Mouse (Mus musculus): ENCODE measurements around the gene Abcc6. TPM values are rescaled to one million over a fixed set of nuclear protein-coding genes. Genes with fewer than 3 reads are reported as not detected.
A peak's percentile ranks its signal among the peaks of the same experiment; 100 is the strongest.
"Not testable (repeated sequence)": the region's sequence is repeated elsewhere in the genome, so short reads cannot be mapped to it uniquely, and the experiment has no call there.

The Abcc6 gene
- total RNA-seq, 1 experiment from 2014 or later = not detected

DNA sequence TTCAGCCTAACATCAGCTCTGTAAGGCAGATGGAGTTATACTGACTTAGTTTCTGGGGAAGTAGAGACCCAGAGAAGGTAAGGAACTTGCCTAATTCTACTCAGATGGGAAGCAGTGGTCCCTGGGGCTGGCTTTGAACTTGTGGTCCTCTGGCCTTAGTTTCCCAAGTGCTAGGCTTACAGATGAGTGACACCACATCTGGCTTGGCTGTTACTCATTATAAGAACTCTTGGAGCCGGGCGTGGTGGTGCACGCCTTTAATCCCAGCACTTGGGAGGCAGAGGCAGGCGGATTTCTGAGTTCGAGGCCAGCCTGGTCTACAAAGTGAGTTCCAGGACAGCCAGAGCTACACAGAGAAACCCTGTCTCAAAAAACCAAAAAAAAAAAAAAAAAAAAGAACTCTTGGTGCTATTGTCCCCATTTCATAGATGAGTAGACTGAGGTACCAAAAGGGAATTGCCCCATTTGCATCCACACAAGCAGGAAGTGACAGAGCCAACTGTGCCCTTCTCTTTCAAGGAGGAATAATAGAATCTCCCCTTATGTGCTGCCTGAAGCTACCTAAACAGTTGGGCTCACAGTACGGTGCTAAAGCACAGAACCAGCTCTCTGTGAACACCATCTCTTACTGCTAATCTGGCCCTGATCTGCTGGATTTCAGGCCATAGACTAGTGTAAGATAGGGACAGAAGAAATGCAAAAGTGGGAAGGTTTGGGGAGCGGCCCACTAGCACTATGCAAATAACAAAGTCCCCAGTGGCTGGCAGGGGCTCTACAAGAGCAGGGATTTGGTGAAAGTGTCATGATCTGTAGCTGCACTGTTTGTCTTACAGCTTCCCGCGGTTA is 580 bp downstream of the Abcc6 start:
- ATAC-seq (replicated peaks; ENCODE audit: low read depth, poor library complexity, severe bottlenecking) = no peak

DNA sequence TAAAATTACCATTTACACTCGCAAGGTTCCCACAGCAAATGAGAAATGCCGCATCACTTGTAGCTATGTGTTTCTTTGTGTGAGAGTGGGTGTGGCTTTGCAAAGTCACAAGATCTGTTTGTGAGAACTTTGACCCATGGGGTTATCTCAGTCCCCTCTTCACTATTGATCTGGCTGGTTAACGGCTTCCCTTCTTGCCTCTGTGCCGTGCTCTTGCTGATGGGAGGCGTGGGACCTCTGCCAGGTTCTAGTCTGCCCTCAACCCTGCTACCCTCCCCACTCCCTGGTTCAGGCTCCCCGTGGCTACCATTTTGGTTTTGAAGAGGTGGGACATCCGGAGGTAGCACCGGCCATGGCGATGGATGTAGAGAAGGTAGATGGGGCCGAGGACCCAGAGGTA is 1.4 kb downstream of the Abcc6 start:
- no peak for ATAC-seq (replicated peaks; ENCODE audit: low read depth, poor library complexity, severe bottlenecking)

DNA sequence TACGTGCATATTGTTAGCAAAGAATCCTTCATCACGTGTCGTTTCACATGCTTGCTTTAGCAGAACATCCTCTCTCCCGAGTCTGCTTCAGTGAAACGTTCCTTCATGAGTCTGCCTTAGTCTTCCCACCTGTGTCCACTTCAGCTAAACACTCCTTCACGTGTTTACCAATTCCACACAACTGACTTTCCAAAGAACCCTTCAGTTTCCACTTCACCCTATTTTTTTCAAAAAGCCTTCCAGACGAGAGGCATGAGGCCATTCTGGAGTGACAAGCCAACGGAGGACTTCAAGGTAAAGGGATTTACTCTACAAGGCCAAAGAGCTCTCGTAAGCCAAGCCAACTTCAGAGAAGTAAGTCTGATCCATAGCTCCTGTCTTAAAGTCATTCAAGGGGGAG is 4.7 kb downstream of the Abcc6 start:
- no peak for ATAC-seq (replicated peaks; ENCODE audit: low read depth, poor library complexity, severe bottlenecking)

DNA sequence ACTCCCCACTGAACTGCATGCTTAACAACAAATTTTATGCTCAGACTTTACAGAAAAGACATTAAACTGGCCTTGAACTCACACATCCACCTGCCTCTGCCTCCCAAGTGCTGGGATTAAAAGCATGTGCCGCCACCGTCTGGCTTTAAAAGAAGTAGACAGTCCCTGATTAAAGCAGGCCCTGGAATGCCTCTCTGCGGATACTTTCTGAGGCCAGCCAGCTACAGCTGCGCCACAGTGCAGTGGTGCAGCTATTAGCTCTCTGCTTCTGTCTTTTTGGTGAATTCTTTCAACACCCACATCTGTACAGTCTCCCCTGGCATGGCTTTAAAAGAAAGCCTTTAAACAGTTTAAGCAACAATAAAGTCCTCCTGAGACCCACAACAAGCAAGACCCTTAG is 8.2 kb downstream of the Abcc6 start:
- ATAC-seq (replicated peaks; ENCODE audit: low read depth, poor library complexity, severe bottlenecking) = no peak

DNA sequence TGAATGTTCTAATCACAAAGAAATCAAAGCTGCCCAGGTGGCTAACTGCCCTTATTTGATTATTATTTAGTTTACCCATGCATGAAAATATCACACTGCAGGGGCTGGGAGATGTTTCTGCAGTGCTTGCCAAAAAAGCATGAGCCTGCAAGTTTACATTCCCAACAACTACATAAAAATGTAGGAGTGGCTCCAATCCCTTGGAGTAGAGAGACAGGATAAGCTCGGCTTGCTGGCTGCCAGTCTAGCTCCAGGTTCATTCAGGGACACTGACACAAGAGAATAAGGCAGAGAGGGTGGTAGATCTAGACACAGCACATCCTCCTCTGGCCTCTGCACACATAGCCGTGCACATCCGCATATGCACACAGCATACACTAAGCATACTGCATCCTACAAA is 10.5 kb downstream of the Abcc6 start:
- ATAC-seq (replicated peaks; ENCODE audit: low read depth, poor library complexity, severe bottlenecking) = no peak

DNA sequence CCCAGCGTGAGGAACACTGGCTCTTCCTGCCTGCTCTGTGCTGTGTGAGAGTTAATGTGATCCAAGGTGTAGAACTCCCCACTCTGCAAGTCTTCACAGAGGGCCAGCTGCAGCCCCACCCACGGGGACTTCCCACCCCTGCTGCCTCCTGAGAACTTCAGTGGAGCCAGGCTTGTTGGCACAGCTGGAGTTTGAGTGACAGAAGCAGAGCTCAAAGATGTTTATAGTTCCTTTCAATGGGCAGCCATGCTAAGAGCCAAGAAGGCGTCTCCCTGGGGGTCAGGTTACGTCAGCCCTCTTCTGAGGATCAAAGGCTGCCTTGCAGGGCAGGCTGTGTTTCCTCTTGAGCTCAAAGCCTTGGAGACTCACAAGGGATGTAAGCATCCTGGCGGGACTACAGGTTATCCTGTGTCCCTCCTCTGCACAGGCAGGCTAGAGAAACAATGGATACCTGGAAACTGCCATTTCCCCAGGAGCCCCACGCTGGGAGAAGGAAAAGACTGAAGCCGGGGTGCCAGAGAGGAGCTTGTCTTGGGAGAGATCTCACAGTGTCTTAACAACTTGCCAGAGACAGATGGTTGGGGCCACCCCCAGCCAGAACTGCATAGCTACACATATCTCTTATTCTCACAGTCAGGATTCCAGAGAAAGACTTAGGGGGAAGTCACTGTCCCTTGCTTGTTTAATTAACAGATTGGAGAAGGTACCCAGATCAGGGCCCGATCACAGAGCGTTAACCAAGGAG is 16.7 kb downstream of the Abcc6 start:
- no peak for ATAC-seq (replicated peaks; ENCODE audit: low read depth, poor library complexity, severe bottlenecking)

DNA sequence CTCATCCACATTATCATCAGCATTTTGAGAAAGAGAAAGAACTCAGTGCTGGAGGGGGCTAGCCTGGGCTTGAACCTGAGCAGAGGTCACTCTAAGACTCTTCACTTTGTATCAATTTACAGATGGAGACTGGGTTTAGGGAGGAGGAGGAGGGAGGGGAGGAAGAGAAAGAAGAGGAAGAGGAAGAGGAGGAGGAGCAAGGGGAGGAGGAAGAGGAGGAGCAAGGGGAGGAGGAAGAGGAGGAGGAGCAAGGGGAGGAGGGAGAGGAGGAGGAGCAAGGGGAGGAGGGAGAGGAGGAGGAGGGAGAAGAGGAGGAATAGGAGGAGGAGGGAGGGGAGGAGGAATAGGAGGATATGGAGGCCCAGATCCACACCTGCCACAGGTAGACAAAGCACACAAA is 18.0 kb downstream of the Abcc6 start:
- ATAC-seq (replicated peaks; ENCODE audit: low read depth, poor library complexity, severe bottlenecking) = no peak

DNA sequence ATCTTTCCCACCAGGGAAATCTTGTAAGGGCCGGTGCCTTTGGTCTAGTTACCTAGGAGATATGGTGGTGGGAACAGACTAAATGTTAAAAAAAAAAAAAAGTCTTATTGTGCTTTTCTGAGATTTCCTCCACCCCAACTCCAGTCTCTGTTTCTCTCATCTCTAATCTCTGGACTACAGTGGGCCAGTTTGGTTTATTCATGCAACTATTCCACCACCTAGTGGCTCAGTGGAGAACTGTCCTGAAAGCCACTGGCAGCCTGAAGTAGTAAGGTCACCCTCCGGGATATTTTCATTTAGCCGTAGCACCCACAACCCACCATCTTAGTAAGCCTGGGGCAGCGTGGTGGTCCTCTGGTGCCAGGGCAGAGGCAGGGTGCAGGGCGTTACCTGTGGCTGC is 20.5 kb downstream of the Abcc6 start:
- ATAC-seq (replicated peaks; ENCODE audit: low read depth, poor library complexity, severe bottlenecking) = peak; percentile 87

DNA sequence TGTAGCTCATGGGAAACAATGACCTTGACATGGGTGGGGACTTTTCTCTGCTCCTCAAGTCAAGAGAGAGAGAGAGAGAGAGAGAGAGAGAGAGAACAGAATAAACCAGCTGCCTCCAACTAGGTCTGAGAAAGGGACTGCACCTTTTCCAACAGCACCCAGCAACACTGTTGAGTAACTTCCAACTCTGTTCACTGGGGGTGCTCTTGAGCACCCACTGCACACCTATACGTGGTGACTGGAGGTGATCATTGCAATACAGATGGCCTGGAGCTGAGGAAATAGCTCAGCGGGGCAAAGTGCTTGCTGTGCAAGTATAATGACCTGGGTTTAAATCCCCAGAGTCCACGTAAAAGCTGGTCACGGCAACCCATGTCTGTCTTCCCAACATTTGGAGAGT is 27.4 kb downstream of the Abcc6 start:
- 0 out of 2 replicates have a peak, but pooled peaks have one; percentile 32 for ATAC-seq (replicated peaks; ENCODE audit: low read depth, poor library complexity, severe bottlenecking)

DNA sequence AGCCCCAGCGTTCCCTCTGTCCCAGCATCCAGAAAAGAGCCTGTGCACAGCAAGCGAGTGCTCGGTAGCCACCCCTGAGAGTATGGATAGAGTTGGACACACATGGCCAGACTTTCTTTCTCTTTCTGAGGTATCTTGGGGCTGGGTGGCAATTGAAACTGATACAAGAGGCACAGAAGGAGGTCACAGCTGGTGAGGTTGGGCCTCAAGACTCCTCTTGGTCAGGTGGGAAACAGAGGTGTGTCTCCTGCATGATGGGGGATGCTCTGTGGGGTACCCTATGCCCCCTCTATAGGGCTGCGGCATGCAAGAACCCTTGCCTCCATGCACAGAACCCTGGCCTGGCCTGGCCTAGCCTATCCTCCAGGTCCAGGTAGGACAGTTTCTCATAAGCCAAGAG is 29.5 kb downstream of the Abcc6 start:
- ATAC-seq (replicated peaks; ENCODE audit: low read depth, poor library complexity, severe bottlenecking) = no peak

DNA sequence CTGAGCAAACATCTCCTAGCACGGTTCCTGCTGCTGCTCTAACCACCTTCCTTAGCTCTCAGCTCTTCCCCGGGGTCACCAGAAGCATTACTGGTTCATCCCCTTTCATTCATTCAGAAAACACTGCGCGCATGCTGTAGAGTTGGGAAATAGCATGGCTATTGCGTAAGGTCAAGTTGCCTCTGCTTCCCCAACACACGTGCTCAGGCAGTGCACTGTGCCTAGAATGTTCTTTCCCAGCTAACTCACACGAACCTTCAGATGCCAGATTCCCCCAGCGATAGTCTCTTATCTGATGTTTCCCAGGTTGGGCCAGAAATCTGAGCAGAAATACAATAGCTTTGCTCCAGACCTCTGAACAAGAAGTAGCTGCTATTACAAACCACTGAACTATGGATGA is 37.6 kb downstream of the Abcc6 start:
- no peak for ATAC-seq (replicated peaks; ENCODE audit: low read depth, poor library complexity, severe bottlenecking)

DNA sequence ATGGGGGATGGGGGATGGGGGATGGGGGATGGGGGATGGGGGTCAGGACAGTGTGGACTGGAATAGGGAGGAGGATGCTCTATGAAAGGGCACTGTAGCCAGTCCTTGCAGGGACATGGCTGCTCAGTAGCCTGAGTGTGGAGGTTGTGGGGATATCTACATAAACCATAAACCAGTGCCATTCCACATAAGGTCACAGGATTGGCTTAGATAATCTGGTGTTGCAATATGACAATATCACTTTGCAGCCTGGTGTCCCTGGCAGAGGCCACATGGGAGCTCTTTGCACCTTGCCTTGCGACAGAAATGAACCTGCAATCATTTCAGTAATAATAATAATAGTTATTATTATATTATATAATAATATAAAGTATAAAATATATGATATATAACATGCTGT is 41.8 kb downstream of the Abcc6 start:
- no peak for ATAC-seq (replicated peaks; ENCODE audit: low read depth, poor library complexity, severe bottlenecking)

DNA sequence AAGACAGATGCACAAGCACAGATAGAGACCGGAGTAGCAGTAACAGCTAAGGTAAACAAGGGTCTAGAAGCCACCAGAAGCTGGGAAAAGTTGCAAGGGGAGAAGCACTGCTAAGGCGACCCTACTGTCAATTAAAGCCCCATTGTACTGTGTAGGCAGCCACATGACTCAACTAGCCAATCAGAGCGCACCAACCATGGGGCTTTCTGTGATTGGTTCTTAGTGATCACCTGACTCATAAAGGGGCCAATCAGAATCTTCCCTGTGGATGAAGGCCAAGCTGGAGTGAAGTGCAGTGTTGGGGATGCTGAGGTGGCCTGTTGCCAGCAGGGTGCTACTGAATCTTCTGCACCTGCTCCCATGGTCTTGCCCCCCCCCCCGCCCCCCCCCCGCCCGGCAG is 43.2 kb downstream of the Abcc6 start:
- no peak for ATAC-seq (replicated peaks; ENCODE audit: low read depth, poor library complexity, severe bottlenecking)

DNA sequence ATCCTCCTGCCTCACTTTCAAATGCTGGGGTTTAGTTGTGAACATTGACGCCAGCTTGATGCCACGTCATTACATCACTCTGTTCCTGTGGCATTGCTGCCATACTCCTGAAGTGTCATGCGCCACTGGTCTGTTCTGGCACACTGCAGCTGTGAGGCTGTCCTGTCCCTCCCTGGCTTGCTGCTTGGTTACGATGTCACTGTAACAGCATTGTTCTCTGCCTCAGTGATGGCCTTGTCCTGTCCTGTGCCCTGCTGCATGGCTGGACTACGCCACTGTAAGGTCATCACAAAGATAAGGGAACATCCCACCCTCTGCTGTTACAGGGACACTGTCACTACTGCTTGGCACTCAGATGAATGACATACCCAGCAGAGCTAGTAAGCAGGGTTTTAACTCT is 48.5 kb downstream of the Abcc6 start:
- no peak for ATAC-seq (replicated peaks; ENCODE audit: low read depth, poor library complexity, severe bottlenecking)

DNA sequence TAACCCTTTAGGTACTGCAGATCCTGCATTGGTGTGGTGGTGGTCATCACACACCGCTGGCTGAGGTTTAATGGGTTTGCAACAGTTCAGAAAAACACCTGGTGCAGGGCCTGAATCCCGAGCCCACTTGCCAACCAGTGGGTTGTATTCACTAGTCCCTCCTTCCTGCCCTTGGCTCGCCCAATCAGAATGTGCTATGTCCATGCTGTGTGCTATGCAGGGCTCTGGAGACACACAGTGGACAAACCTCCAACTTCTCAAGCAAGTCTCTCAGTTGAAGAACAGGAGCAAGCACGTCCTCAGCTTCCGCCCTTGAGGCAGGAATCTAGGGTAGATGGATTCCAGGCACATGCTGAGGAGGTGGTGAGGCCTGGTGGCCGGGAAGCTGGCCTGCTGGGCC is 55.6 kb downstream of the Abcc6 start:
- no peak for ATAC-seq (replicated peaks; ENCODE audit: low read depth, poor library complexity, severe bottlenecking)

DNA sequence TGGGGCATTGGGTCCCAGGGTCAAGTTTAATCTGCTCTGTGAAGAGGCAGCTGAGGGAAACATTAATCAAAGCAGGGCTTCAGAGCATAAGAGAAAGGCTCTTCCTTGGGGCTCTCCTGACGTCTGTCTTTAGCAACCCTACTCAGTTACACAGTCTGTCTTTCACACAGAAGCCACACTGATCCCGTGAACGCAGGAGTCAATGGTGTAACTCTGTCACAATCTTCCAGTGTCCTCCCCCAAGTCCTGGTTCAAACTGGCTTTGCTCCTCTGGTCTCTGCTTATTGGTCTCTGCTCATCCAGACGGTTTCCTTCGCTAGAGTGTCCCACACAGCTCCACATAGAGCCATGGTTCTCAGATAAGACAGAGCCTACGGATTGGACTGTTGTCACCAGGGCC is 56.0 kb downstream of the Abcc6 start:
- no peak for ATAC-seq (replicated peaks; ENCODE audit: low read depth, poor library complexity, severe bottlenecking)

DNA sequence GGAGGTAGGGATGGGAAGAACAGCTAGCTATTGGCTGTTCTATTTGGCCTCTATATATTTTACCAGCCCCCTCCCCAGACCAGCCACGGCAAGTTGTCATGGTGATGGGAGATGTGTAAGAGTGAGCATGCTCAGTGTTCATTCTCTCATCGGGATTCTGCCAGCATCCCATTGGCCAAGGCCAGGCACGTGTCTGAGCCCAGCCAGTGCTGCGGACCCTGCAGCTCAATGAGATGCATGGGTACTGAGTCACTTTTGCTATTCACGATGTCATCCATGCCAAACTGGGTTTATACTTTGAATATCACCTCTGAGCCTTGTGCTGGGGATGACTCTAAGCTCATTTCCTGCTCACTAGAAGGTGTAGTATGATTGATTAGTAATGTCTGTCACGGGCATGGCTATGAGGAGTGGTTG is 56.8 kb downstream of the Abcc6 start:
- ATAC-seq (replicated peaks; ENCODE audit: low read depth, poor library complexity, severe bottlenecking) = no peak

DNA sequence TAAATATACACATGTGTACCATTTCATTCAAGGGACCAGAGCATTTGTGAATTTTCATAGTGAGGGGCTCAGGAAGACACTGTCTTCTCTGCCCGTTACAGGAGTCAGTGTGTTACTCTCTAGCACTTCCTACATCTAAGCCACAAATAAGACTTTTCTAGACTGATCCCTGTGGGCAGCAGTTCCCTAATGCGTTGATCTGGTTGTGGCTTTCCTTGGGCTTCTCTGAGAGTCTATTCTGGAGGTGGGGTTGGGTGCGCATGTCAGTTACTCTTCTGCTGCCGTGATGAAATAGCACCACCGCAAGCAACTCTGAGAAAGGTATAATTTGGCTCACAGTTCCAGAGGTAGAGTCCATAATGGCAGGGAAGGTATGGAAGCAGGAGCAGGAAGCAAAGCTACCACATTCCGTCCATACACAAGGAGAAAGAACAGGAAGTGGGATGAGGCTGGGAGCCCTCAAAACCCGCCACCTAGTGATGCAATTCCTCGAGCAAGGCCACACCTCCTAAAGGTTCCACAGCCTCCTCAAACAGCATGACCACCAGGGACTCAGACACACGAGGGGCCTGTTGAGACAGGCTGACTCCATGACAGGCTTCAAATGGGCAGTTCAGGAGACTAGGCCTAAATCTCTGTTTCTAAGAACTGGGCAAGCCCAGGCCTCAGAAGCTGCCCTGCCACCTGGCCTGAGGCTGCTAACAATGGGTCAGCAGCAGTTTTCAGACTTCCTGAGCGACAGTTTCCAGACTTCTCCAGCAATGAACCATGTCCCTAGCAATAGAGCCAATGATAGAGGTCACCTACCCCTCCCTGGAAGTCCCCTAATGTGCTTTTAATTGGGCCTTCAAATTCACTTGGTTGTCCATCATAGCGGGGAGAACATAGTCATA is 58.0 kb downstream of the Abcc6 start:
- ATAC-seq (replicated peaks; ENCODE audit: low read depth, poor library complexity, severe bottlenecking) = 0 out of 2 replicates have a peak, but pooled peaks have one; percentile 18

DNA sequence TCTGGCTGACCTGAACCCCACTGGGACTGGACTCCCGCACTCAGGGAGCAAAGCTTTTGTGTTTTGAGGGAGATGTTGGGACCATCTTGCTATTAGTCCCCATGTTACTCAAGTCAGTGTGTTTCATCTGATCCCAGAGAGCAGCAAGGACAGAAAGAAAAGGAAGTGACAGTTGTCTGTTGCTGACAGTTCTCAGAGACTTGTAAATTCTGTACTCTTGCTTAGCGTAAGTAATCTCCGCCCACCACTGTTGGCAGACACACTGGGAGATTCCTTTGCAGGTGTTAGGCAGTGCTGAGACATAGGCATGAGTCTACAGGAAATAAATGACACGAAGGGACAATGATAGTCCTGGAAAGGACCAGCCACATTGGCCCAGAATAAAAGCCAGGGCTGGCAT is 73.5 kb downstream of the Abcc6 start:
- ATAC-seq (replicated peaks; ENCODE audit: low read depth, poor library complexity, severe bottlenecking) = no peak

DNA sequence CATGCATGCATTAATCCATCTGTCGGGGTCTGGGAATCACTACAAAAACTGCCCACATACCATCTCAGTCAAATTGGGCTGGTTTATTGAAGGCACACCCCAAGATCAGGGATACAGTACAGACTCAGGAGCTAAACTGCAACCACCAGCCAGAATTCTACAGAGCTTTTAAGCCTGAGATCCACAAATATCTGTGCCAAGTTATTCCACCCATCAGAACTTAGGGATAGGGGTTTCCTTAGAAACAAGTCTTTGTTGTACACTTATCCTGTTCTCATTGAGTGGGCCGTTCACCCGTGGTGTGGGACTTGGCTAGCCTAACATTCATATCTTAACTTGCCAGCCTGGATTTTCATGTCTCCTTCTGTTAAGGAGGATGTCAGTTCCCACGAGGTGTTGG is 81.0 kb downstream of the Abcc6 start:
- ATAC-seq (replicated peaks; ENCODE audit: low read depth, poor library complexity, severe bottlenecking) = no peak

DNA sequence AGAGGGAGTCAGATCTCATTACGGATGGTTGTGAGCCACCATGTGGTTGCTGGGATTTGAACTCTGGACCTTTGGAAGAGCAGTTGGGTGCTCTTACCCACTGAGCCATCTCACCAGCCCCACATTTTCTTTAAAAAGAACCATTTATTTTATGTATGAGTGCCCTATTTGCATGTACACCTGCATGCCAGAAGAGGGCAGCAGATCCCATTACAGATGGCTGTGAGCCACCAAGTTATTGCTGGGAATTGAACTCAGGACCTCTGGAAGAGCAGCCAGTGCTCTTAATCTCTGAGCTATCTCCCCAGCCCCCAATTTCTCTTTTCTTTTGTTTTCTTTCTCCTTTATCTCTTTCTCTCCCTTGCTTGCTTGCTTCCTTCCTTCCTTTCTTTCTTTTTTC is 86.8 kb downstream of the Abcc6 start:
- not testable (repeated sequence) for ATAC-seq (replicated peaks; ENCODE audit: low read depth, poor library complexity, severe bottlenecking)
